Mouse (Mus musculus): Measurements from ENCODE around the gene Lasp1. TPM values are rescaled to one million over a fixed set of nuclear protein-coding genes. Genes with fewer than 3 reads are reported as not detected.
"Not testable (repeated sequence)": the region's sequence is repeated elsewhere in the genome, so short reads cannot be mapped to it uniquely, and the experiment has no call there.

Gene Lasp1
- polyA plus RNA-seq, 1 experiment = 201 TPM

DNA sequence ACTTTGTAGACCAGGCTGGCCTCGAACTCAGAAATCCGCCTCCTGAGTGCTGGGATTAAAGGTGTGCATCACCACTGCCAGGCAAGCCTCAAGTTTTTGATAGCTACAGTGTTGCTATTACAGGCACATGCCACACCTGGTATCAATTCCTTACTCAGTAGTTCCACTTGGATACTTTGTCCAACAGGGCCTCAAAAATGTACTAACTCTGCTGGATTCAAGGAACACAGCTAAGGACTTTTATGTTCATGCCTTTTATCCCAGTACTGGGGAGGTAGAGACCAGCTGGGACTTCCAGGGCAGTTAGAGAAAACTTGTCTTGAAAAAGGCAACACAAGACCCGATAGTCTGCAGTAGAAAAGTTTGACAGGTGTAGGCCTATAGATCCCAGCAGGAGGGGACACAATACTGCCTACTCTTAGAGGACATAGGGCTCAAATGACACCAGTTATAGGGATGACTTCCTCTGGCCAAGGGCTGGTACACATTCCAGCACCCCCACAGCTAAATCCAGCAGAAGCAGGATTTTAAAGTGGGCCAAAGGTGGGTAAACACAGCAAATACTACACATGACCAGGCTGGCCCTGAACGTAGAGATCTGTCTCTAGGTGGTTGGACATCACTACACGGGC is 22.2 kb upstream of the Lasp1 start:
- H3K4me1 ChIP-seq (ENCODE audit: control insufficient read depth, insufficient read depth, low read length) = peaks cover 10% of the 10 kb centered on the region; the same call in 1 of the 2 replicates
- no peak overlapping the region for H3K4me3 ChIP-seq (ENCODE audit: insufficient read depth, low read length)
- no peak overlapping the region for H3K27ac ChIP-seq (ENCODE audit: insufficient read depth, low read depth, low read length)
- no peak for TF ChIP-seq POLR2A (IDR thresholded peaks at IDR 0.05; ENCODE audit: borderline replicate concordance, low read depth, low read length)
- TF ChIP-seq CTCF (IDR thresholded peaks at IDR 0.05; ENCODE audit: low read depth, low read length) = no peak

DNA sequence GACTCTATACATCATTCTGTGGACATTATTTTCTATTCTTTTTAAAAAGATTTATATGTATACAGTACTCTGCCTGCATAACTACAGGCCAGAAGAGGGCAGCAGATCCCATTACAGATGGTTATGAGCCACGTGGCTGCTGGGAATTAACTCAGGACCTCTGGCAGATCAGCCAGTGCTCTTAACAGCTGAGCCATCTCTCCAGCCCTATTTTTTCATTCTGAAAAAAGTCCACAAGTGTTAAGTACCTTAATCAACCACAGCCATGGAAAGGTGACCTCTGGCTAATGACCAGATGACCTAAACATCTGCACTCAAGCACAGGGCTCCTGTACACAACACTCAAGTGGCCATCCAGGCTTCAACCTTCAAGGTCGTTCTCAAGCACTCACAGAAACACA is 21.7 kb upstream of the Lasp1 start:
- H3K27ac ChIP-seq (ENCODE audit: insufficient read depth, low read depth, low read length) = no peak overlapping the region
- TF ChIP-seq POLR2A (IDR thresholded peaks at IDR 0.05; ENCODE audit: borderline replicate concordance, low read depth, low read length) = no peak
- TF ChIP-seq CTCF (IDR thresholded peaks at IDR 0.05; ENCODE audit: low read depth, low read length) = peak; percentile 17; the same call in 1 of the 2 replicates

DNA sequence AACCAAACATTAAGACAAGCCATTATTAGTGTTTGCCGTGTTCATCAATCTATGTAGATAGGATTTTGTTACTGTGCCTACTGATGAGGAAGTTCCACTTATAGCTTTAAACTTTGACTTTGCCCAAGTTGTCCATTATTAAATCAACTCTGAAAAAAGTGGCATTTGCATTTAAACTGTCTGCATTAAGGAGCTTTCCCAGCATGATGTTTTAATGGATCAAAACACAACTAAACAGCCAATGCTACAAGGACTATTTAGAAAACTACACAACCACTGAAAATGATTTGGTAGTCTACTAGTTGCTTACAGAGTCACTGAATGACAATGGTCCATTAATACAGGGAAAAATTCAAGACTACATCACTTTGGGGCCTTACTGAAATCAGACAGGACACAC is 19.9 kb upstream of the Lasp1 start:
- Histone ChIP-seq H3K27ac (ENCODE audit: insufficient read depth, low read depth, low read length) (no peak overlapping the region), H3K4me1 (ENCODE audit: control insufficient read depth, insufficient read depth, low read length) (peaks cover 10% of the 10 kb centered on the region; the same call in 1 of the 2 replicates), H3K4me3 (ENCODE audit: insufficient read depth, low read length) (0 out of 2 replicates have a peak overlapping the region, but pooled peaks have one; percentile 1)
- TF ChIP-seq POLR2A (IDR thresholded peaks at IDR 0.05; ENCODE audit: borderline replicate concordance, low read depth, low read length) (no peak), CTCF (IDR thresholded peaks at IDR 0.05; ENCODE audit: low read depth, low read length) (no peak)

More for the DNA sequence above, 21.7 kb upstream of the Lasp1 start:
- H3K4me1 ChIP-seq (ENCODE audit: control insufficient read depth, insufficient read depth, low read length) = peaks cover 10% of the 10 kb centered on the region; the same call in 1 of the 2 replicates
- H3K4me3 ChIP-seq (ENCODE audit: insufficient read depth, low read length) = no peak overlapping the region

DNA sequence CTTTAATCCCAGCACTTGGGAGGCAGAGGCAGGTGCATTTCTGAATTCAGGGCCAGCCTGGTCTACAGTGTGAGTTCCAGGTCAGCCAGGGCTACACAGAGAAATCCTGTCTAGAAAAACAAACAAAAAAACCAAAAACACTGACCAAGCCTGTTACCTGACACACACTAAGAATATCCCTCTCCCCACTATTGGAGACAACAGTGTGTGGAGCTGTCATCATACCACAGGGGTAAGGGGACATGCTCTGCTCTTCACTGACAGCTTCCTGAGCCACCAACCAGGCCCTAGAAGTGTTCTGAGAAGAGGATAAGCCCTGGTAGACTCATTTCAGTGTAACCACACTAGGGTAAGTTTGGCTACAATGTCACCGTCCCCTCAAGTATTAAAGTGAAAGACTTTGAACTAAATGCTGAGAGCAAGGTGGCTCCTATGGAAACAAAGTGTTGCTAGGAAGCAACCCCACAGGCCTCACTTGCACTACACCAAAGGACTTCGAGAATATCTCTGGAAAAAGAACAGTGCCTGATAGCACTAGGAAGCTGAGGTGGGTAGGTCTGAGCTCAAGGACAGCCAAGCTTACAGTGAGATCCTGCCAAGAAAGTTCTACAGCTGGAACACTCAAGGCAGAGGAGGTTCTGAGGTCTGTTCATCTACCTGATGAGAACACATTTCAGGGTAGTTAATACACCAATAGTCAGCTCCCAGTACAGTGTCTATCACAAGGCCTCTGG is 18.7 kb upstream of the Lasp1 start:
- TF ChIP-seq CTCF (IDR thresholded peaks at IDR 0.05; ENCODE audit: low read depth, low read length) (no peak), POLR2A (IDR thresholded peaks at IDR 0.05; ENCODE audit: borderline replicate concordance, low read depth, low read length) (no peak)
- Histone ChIP-seq H3K4me3 (ENCODE audit: insufficient read depth, low read length) (peak overlapping the region; percentile 93), H3K27ac (ENCODE audit: insufficient read depth, low read depth, low read length) (no peak overlapping the region), H3K4me1 (ENCODE audit: control insufficient read depth, insufficient read depth, low read length) (peaks cover 10% of the 10 kb centered on the region; the same call in 1 of the 2 replicates)

DNA sequence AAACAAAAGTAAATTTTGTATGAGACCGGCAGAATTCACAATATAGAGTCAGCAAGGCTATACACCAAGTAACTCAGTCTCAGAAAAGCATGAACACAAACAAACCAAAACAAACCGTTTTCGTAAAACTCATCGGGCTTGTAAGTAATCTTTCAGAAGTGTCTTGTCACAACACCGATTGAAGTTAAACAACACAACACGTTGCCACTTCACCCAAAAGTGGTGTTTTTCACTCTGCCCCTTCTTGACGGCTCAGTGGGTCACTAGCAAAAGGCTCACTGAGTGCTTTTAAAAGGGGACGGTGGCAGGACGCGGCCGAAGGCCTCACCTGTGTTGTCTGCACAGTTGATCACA is 17.3 kb upstream of the Lasp1 start:
- no peak for TF ChIP-seq CTCF (IDR thresholded peaks at IDR 0.05; ENCODE audit: low read depth, low read length)
- TF ChIP-seq POLR2A (IDR thresholded peaks at IDR 0.05; ENCODE audit: borderline replicate concordance, low read depth, low read length) = no peak
- Histone ChIP-seq H3K4me1 (ENCODE audit: control insufficient read depth, insufficient read depth, low read length) (peaks cover 10% of the 10 kb centered on the region; the same call in 1 of the 2 replicates), H3K27ac (ENCODE audit: insufficient read depth, low read depth, low read length) (peak overlapping the region; percentile 89), H3K4me3 (ENCODE audit: insufficient read depth, low read length) (peak overlapping the region; percentile 93)

DNA sequence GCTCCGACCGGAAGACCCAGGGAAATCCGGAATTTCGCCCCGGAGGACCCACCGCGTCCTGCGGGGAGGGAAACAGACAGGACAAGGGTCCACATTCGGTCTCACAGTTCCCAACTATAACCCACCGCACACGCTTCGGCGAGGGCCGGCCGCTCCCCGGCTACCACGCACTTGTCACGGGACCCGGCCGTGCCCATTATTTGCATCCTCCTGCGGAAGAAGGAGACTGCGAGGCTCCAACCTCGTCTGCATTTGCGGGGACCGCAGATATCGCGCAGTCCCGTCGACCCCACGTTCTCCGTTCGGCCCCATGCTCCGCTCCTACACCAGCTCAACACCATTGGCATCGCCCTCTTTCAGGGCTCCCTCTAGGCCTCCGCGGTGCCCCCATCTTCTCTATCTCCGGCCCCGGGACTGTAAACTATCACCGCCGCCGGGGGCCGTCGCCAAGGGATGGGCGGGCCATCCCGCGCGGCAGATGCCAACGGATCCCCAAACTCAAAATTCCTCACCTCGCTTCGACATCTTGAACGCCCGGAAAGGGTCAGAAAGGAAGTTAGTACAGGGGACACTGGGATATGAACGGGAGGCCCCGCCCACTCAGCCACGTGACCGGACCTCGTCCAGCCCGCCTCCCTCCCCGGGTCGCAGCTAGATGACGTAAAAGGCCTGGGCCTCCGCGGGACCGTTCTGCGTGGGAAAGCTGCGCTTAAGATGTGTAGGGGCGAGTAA is 16.8 kb upstream of the Lasp1 start, which contains the start of gene Rpl23:
Rpl23 (minus strand) TSS at position 606 of the 732 bp plus-strand sequence.
- TF ChIP-seq POLR2A (IDR thresholded peaks at IDR 0.05; ENCODE audit: borderline replicate concordance, low read depth, low read length) (no peak; the same call in 1 of the 2 replicates), CTCF (IDR thresholded peaks at IDR 0.05; ENCODE audit: low read depth, low read length) (no peak)
- H3K4me3 ChIP-seq (ENCODE audit: insufficient read depth, low read length) = peak within 1 kb of the TSS; percentile 93
- H3K4me1 ChIP-seq (ENCODE audit: control insufficient read depth, insufficient read depth, low read length) = peaks cover 10% of the 10 kb centered on the region; the same call in 1 of the 2 replicates
- peak within 1 kb of the TSS; percentile 89 for H3K27ac ChIP-seq (ENCODE audit: insufficient read depth, low read depth, low read length)

DNA sequence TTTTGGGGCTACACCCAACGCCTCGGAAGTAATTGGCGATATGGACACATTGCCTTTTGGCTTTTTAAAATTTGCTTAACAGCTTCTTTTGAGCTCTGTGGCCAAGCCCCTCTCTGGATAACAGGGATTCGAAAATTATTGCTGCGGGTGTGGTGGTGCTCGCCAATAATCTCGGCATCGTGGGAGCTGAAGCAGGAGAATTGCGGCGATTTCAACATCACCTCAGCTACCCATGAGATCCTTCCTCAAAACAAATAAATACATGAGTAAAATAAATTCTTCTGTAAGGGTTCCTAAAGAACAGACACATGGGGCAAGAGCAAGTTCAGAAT is 16.3 kb upstream of the Lasp1 start:
- H3K4me3 ChIP-seq (ENCODE audit: insufficient read depth, low read length) = peak overlapping the region; percentile 80
- peak overlapping the region; percentile 78 for H3K27ac ChIP-seq (ENCODE audit: insufficient read depth, low read depth, low read length)
- no peak for TF ChIP-seq POLR2A (IDR thresholded peaks at IDR 0.05; ENCODE audit: borderline replicate concordance, low read depth, low read length)
- TF ChIP-seq CTCF (IDR thresholded peaks at IDR 0.05; ENCODE audit: low read depth, low read length) = no peak
- peaks cover 10% of the 10 kb centered on the region; the same call in 1 of the 2 replicates for H3K4me1 ChIP-seq (ENCODE audit: control insufficient read depth, insufficient read depth, low read length)

DNA sequence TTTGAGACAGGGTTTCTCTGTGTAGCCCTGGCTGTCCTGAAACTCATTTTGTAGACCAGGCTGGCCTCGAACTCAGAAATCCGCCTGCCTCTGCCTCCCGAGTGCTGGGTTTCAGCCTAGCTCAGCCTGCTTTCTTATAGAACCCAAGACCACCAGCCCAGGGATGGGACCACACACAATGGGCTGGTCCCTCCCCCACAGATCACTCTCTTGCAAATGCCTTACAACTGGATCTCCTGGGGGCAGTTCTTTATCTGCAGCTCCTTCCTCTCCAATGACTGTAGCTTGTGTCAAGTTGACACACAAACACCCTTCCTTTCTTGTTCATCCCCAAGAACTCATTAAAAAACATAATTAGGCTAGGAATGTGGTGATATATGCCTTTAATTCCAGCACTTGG is 10.8 kb upstream of the Lasp1 start:
- H3K4me3 ChIP-seq (ENCODE audit: insufficient read depth, low read length) = no peak overlapping the region
- no peak overlapping the region for H3K27ac ChIP-seq (ENCODE audit: insufficient read depth, low read depth, low read length)
- no peak for TF ChIP-seq POLR2A (IDR thresholded peaks at IDR 0.05; ENCODE audit: borderline replicate concordance, low read depth, low read length)
- no peak for TF ChIP-seq CTCF (IDR thresholded peaks at IDR 0.05; ENCODE audit: low read depth, low read length)
- H3K4me1 ChIP-seq (ENCODE audit: control insufficient read depth, insufficient read depth, low read length) = no peaks in the 10 kb centered on the region

DNA sequence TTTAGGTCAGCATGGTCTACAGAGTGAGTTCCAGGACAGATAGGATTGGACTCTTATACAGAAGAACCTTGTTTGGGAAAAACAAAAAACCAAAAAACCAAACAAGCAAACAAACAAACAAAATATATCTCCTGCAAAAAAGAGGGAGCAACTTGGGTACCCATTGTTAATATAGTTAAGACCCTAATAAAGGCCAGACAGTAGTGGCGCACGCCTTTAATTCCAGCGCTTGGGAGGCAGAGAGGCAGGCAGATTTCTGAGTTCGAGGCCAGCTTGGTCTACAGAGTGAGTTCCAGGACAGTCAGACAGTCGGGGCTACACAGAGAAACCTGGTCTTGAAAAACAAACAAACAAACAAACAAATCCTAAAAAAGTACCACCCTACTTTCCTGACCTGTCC is 9.1 kb upstream of the Lasp1 start:
- no peak overlapping the region for H3K27ac ChIP-seq (ENCODE audit: insufficient read depth, low read depth, low read length)
- TF ChIP-seq POLR2A (IDR thresholded peaks at IDR 0.05; ENCODE audit: borderline replicate concordance, low read depth, low read length) (no peak), CTCF (IDR thresholded peaks at IDR 0.05; ENCODE audit: low read depth, low read length) (no peak)
- no peak overlapping the region for H3K4me3 ChIP-seq (ENCODE audit: insufficient read depth, low read length)
- H3K4me1 ChIP-seq (ENCODE audit: control insufficient read depth, insufficient read depth, low read length) = no peaks in the 10 kb centered on the region

DNA sequence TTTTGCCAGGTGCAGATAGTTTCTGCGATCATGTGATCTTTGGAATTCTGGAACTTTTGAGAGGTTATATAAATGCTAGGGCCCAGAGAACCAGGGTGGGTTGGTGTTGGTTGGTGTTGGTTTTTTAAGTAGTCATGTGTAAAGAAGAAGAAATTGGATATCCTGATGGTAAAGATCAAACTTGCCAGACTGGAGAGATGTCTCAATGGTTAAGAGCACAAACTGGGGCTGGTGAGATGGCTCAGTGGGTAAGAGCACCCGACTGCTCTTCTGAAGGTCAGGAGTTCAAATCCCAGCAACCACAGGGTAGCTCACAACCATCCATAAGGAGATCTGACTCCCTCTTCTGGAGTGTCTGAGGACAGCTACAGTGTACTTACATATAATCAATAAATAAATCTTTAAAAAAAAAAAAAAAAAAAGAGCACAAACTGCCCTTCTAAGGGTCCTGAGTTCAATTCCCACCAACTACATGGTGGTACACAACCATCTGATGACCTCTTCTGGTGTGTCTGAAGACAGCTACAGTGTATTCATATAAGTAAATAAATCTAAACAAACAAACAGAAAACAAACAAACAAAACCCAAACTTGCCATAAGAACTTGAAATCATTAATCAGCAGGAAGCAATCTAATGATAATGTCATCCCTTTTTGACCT is 7.9 kb upstream of the Lasp1 start:
- not testable (repeated sequence) for H3K27ac ChIP-seq (ENCODE audit: insufficient read depth, low read depth, low read length); H3K4me3 ChIP-seq (ENCODE audit: insufficient read depth, low read length); H3K4me1 ChIP-seq (ENCODE audit: control insufficient read depth, insufficient read depth, low read length)

All from bone marrow macrophage, adult 2 months (primary cell).